Mouse (Mus musculus): ENCODE results near the gene Rnasel.
"Not testable (repeated sequence)": the region's sequence is repeated elsewhere in the genome, so short reads cannot be mapped to it uniquely, and the experiment has no call there.

Gene Rnasel

GRCm38 (mm10) chr1:153767281-153767680, 18.1 kb downstream of the Rnasel start:
- in situ Hi-C loops (cut with MboI, MseI): no loop called here

GRCm38 (mm10) chr1:153768465-153768864, 19.2 kb downstream of the Rnasel start:
- in situ Hi-C loops (cut with MboI, MseI): no loop called here

GRCm38 (mm10) chr1:153769571-153769970, 20.3 kb downstream of the Rnasel start:
- in situ Hi-C loops (cut with MboI, MseI): not testable (repeated sequence)

- in situ Hi-C loops (cut with MboI, MseI): no loop called here
These were observed 21.0 kb downstream of the Rnasel start for GRCm38 (mm10) chr1:153769998-153770775.

GRCm38 (mm10) chr1:153770776-153771167, 21.5 kb downstream of the Rnasel start:
- in situ Hi-C loops (cut with MboI, MseI): no loop called here

- in situ Hi-C loops (cut with MboI, MseI): no loop called here
These were observed 25.9 kb downstream of the Rnasel start for GRCm38 (mm10) chr1:153775174-153775573.

GRCm38 (mm10) chr1:153776257-153776656, 27.0 kb downstream of the Rnasel start:
- in situ Hi-C loops (cut with MboI, MseI): no loop called here

- in situ Hi-C loops (cut with MboI, MseI): no loop called here
These were observed 29.0 kb downstream of the Rnasel start for GRCm38 (mm10) chr1:153778205-153778604.

GRCm38 (mm10) chr1:153783339-153783738, 34.1 kb downstream of the Rnasel start:
- in situ Hi-C loops (cut with MboI, MseI): no loop called here

GRCm38 (mm10) chr1:153785608-153786007, 36.4 kb downstream of the Rnasel start:
- in situ Hi-C loops (cut with MboI, MseI): no loop called here

- in situ Hi-C loops (cut with MboI, MseI): no loop called here
These were observed 41.5 kb downstream of the Rnasel start for GRCm38 (mm10) chr1:153790708-153791107.

GRCm38 (mm10) chr1:153794241-153794640, 45.0 kb downstream of the Rnasel start:
- in situ Hi-C loops (cut with MboI, MseI): no loop called here

GRCm38 (mm10) chr1:153802691-153803090, 53.5 kb downstream of the Rnasel start:
- in situ Hi-C loops (cut with MboI, MseI): no loop called here

- in situ Hi-C loops (cut with MboI, MseI): no loop called here
These were observed 54.3 kb downstream of the Rnasel start for GRCm38 (mm10) chr1:153803530-153803929.

GRCm38 (mm10) chr1:153807390-153807993, 58.3 kb downstream of the Rnasel start:
- in situ Hi-C loops (cut with MboI, MseI): loop anchor here (5.0 kb wide), 1 partner anchor 55 kb away; no protein-coding TSS in a partner anchor
